Mouse (Mus musculus) lung, adult 10 weeks (tissue): Measurements from ENCODE around the gene Schip1. TPM values are rescaled to one million over a fixed set of nuclear protein-coding genes. Genes with fewer than 3 reads are reported as not detected.

Experiments
- polyA plus RNA-seq: library from polyadenylated mRNA; stranded (reverse); fragments of 350-450 nt; fragmentation: Illumina TruSeq; extraction: RNeasy Lipid Tissue Mini Kit (QIAGEN cat#74804); gene quantifications from one replicate; pipeline ENCODE4 v1.2.3, GENCODE M21; 2014; ENCODE audit warnings: low read depth, low replicate concordance; ENCODE audit not compliant: insufficient read depth

Gene Schip1
- 34.6 TPM for polyA plus RNA-seq

DNA sequence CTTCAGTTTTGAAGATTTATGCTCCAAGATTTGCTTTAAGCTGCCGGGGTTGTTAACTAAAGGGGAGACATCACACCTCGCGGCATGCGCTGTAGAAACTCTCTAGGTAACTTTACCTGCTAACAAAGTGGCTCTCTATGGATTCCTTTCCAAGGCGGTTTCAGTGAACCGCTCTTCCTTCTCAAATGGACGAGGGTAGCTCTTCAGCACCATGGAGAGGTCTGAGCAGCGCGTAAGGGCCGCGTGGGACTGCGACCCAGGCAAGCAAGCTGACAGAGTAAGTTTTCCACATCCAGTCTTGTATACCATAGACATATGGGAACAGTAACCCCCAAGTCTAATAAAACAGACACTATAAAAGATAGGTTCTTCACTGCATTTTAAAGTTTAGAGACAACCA, at the start of gene Schip1:
TSS of gene Schip1 (plus strand) at position 72 of the 400 bp plus-strand sequence.

Other genes starting within 250 kb of the Schip1 start
- not detected for gene Iqcj, start 172.6 kb upstream of the Schip1 start, polyA plus RNA-seq
- gene Iqschfp, start 172.6 kb upstream of the Schip1 start, polyA plus RNA-seq, result not detected